In the genomic region with DNA sequence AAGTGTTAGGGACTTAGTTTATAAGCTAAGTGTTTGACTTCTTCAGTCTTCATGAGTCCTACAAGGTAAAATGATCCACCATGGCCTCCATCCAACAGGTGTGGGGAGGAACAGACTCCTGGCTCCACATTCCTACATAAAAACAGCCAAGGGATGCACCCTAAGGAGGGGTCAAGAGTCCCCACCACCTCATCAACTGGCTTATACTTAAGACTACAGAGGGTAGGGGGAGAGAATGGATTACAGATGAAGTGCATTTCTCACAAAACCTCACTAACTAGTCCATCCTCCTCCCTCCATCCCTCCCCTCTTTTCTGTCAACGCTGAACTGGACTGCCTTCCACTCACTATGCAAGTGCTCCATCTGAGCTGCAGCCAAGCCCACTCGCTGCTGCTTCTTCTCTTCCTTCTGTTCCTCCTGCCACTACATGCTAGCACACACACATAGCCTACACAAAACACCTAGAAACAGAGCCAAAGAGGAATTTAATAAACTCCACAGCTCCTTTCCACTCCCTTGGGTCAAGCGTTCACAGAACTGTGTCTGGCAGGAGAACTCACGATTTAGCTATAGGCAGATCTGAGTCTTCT, we compare ENCODE assay signal across 16 mouse cellular contexts.
"Had no signal": no experiment of that assay in that cellular context is flagged by ENCODE, and none has a peak within 500 bp of the region (broad histone marks: within the 10 kb centered on the region; RNA-seq: fewer than 3 reads in every experiment).

No protein-coding gene starts in this region.

- H3K4me1 ChIP-seq: stomach, embryonic 15.5 days had no signal

- H3K9me3 ChIP-seq: midbrain, embryonic 12.5 days; neural tube, embryonic 13.5 days; neural tube, embryonic 15.5 days; stomach, embryonic 15.5 days had no signal

- ATAC-seq: midbrain, embryonic 16.5 days had no signal

- DNase-seq: lung, adult 18-20 months; lung, embryonic 14.5 days; lung, postnatal 10 days; lung, postnatal 4 days; midbrain, embryonic 14.5 days; right cerebral cortex, postnatal 14 days; thymus, adult 2 months; thymus, postnatal 25 days; thymus, postnatal 4 days had no signal

- H3K4me3 ChIP-seq: midbrain, embryonic 12.5 days; myocyte; neural tube, embryonic 13.5 days; neural tube, embryonic 15.5 days; stomach, embryonic 15.5 days had no signal

- H3K27me3 ChIP-seq: midbrain, embryonic 12.5 days; neural tube, embryonic 13.5 days; neural tube, embryonic 15.5 days; stomach, embryonic 15.5 days had no signal

- H3K27ac ChIP-seq: midbrain, embryonic 12.5 days; neural tube, embryonic 13.5 days; neural tube, embryonic 15.5 days; stomach, embryonic 15.5 days; stomach, postnatal 0 days had no signal

- H3K36me3 ChIP-seq: midbrain, embryonic 12.5 days; neural tube, embryonic 13.5 days; neural tube, embryonic 15.5 days; stomach, embryonic 15.5 days had no signal

- H3K9ac ChIP-seq: lung, embryonic 14.5 days; midbrain, embryonic 12.5 days; neural tube, embryonic 13.5 days; neural tube, embryonic 15.5 days; stomach, embryonic 15.5 days had no signal

- H3K4me2 ChIP-seq: lung, embryonic 14.5 days; midbrain, embryonic 12.5 days; neural tube, embryonic 13.5 days; neural tube, embryonic 15.5 days; stomach, embryonic 15.5 days had no signal
